Mouse (Mus musculus): ENCODE results near the gene Spry2. TPM values are rescaled to one million over a fixed set of nuclear protein-coding genes. Genes with fewer than 3 reads are reported as not detected.

Spry2 gene
- polyA plus RNA-seq, 1 experiment from 2014 or later, result 43.6 TPM

DNA sequence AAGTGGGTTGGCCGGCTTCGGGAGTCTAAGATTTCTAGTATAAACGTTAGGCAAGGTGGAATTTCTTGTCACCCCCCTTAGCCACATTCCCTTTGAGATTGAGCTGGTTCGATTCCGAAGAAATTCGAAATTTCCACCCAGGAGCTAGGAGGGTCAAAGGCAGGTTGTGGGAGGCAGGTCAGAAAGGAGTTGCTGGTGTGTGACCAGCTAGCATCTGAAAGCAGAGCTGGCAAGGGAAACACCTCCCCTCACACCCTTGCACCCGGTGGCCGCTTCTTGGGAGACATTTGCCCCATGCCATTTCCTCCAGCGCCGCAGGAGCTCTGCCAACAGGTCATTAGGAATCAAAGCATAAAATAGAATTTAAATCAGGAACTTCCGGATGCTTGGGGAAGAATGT is 2.5 kb upstream of the Spry2 start:
- no peak for ATAC-seq (ENCODE audit: insufficient read depth)
- peak overlapping the region; percentile 79 for H3K9ac ChIP-seq
- no peaks in the 10 kb centered on the region for H3K27me3 ChIP-seq (ENCODE audit: insufficient read depth, low read length)
- 0 out of 2 replicates have a peak, but pooled peaks cover 2% of the 10 kb centered on the region for H3K4me1 ChIP-seq (ENCODE audit: insufficient read depth)
- no peak overlapping the region; the same call in 1 of the 2 replicates for H3K27ac ChIP-seq (ENCODE audit: low read depth)
- peak overlapping the region; percentile 98 for H3K4me2 ChIP-seq
- no peaks in the 10 kb centered on the region for H3K9me3 ChIP-seq (ENCODE audit: low read depth, low read length)
- peak overlapping the region; percentile 90 for H3K4me3 ChIP-seq (ENCODE audit: low read depth, low read length)
- WGBS, result 6% methylated on average over 11 of the region's 11 CpGs
- DNase-seq, result peak; percentile 36
- TF ChIP-seq CTCF (IDR thresholded peaks at IDR 0.05; ENCODE audit: low read depth), result no peak
- no peaks in the 10 kb centered on the region for H3K36me3 ChIP-seq (ENCODE audit: insufficient read depth)

DNA sequence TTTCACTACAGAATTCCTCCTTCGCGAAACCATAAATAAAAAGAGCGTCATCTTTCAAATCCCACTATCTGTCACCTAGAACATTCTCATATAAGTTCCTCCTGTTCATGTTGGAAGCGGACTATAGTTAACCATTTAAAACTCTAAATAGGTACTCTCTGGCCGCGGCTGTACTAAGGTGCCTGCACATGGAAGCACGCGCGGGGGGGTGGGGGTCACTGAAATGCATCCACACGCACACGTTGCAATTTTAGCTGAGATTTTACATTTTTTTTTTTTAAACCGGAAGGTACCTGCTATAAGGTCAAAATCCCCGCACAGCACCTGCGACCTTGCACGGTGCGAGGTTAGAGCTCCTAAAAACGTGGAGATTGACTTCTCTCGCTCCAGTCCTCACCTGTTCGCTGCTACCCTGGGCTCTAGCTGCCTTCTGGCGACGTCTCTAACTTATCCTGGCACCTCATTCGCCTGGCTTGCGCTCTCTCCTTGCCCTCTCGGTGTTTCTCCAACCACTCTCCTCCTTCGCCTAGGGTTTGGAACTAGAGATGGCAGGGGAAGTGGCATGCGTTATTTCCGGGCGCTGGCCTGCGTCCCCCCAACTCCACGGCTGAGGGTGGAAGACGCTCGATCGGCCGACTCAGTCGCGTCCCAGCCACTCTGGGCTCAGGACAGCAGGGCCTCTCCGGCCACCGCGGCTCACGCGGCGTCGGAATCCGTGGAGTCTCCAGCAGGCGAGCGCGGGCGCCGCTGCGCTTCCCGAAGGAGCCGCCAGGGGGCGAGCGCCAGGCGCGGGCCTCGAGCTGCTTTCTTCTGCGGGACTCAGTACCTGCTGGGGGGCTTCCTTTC is 1.9 kb upstream of the Spry2 start:
- H3K27ac ChIP-seq (ENCODE audit: low read depth), result peak overlapping the region; percentile 100
- under 1% methylated on average over 58 of the region's 58 CpGs for WGBS
- H3K36me3 ChIP-seq (ENCODE audit: insufficient read depth), result peaks cover 2% of the 10 kb centered on the region; the same call in 1 of the 2 replicates

DNA sequence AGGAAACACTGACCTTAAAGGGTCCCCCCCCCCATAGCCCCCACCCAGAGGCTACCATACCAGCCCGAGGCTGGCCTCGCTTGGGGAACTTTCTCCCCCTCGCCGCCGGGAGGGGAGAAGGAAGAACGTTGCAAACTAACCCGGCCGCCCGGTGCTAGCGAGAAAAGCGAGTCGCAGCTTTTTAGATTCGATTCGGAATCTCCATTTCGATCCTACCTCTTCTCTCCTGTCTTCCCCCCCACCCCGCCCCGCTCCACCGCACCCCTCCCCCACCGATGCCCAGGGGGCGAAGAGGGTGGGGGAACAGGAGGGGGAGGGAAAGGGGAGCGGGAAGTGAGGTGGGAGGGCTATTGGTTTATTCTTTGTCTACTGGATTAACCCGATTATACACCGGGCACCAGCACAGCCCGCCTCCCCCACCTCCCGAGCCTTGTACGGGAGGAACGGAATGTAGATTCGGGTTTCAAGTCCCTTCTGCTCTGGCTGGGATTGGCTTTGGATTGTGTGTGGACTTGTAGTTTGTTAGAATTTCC is 1.0 kb upstream of the Spry2 start:
- WGBS, result 1% methylated on average over 24 of the region's 28 CpGs
- Histone ChIP-seq H3K9me3 (ENCODE audit: low read depth, low read length) (no peaks in the 10 kb centered on the region), H3K36me3 (ENCODE audit: insufficient read depth) (peaks cover 10% of the 10 kb centered on the region), H3K9ac (peak overlapping the region; percentile 79), H3K4me3 (ENCODE audit: low read depth, low read length) (peak overlapping the region; percentile 90), H3K4me2 (peak overlapping the region; percentile 98), H3K27ac (ENCODE audit: low read depth) (peak overlapping the region; percentile 100), H3K27me3 (ENCODE audit: insufficient read depth, low read length) (no peaks in the 10 kb centered on the region), H3K4me1 (ENCODE audit: insufficient read depth) (0 out of 2 replicates have a peak, but pooled peaks cover 5% of the 10 kb centered on the region)
- DNase-seq (peak; percentile 80), ATAC-seq (ENCODE audit: insufficient read depth) (peak; percentile 28)
- TF ChIP-seq CTCF (IDR thresholded peaks at IDR 0.05; ENCODE audit: low read depth), result no peak

More for the DNA sequence above, 1.9 kb upstream of the Spry2 start:
- peak overlapping the region; percentile 90 for H3K4me3 ChIP-seq (ENCODE audit: low read depth, low read length)
- H3K4me1 ChIP-seq (ENCODE audit: insufficient read depth), result 0 out of 2 replicates have a peak, but pooled peaks cover 4% of the 10 kb centered on the region
- peak overlapping the region; percentile 98 for H3K4me2 ChIP-seq
- peak overlapping the region; percentile 79 for H3K9ac ChIP-seq
- peak; percentile 16; the same call in 1 of the 2 replicates for ATAC-seq (ENCODE audit: insufficient read depth)
- peak; percentile 64 for TF ChIP-seq CTCF (IDR thresholded peaks at IDR 0.05; ENCODE audit: low read depth)
- no peaks in the 10 kb centered on the region for H3K27me3 ChIP-seq (ENCODE audit: insufficient read depth, low read length)
- H3K9me3 ChIP-seq (ENCODE audit: low read depth, low read length), result no peaks in the 10 kb centered on the region
- DNase-seq, result peak; percentile 92

- Histone ChIP-seq H3K4me1 (ENCODE audit: insufficient read depth) (0 out of 2 replicates have a peak, but pooled peaks cover 9% of the 10 kb centered on the region), H3K9ac (peak overlapping the region; percentile 98), H3K4me2 (peak overlapping the region; percentile 98), H3K36me3 (ENCODE audit: insufficient read depth) (peaks cover 18% of the 10 kb centered on the region), H3K4me3 (ENCODE audit: low read depth, low read length) (peak overlapping the region; percentile 90), H3K9me3 (ENCODE audit: low read depth, low read length) (no peaks in the 10 kb centered on the region), H3K27me3 (ENCODE audit: insufficient read depth, low read length) (no peaks in the 10 kb centered on the region), H3K27ac (ENCODE audit: low read depth) (peak overlapping the region; percentile 100)
- no peak for ATAC-seq (ENCODE audit: insufficient read depth)
- under 1% methylated on average over 50 of the region's 50 CpGs for WGBS
- TF ChIP-seq CTCF (IDR thresholded peaks at IDR 0.05; ENCODE audit: low read depth), result no peak
- peak; percentile 69 for DNase-seq
Measured at GRCm38 (mm10) chr14:105895961-105896651, 513 bp downstream of the Spry2 start.

- Histone ChIP-seq H3K36me3 (ENCODE audit: insufficient read depth) (peaks cover 20% of the 10 kb centered on the region), H3K27me3 (ENCODE audit: insufficient read depth, low read length) (no peaks in the 10 kb centered on the region), H3K27ac (ENCODE audit: low read depth) (peak overlapping the region; percentile 100), H3K9me3 (ENCODE audit: low read depth, low read length) (no peaks in the 10 kb centered on the region), H3K4me1 (ENCODE audit: insufficient read depth) (peaks cover 16% of the 10 kb centered on the region; the same call in 1 of the 2 replicates), H3K4me3 (ENCODE audit: low read depth, low read length) (peak overlapping the region; percentile 90), H3K9ac (peak overlapping the region; percentile 98), H3K4me2 (peak overlapping the region; percentile 98)
- ATAC-seq (ENCODE audit: insufficient read depth) (no peak), DNase-seq (peak; percentile 75)
- under 1% methylated on average over 36 of the region's 36 CpGs for WGBS
- TF ChIP-seq CTCF (IDR thresholded peaks at IDR 0.05; ENCODE audit: low read depth), result peak; percentile 27; the same call in 1 of the 2 replicates
Measured at GRCm38 (mm10) chr14:105894971-105895873, 1.4 kb downstream of the Spry2 start.

DNA sequence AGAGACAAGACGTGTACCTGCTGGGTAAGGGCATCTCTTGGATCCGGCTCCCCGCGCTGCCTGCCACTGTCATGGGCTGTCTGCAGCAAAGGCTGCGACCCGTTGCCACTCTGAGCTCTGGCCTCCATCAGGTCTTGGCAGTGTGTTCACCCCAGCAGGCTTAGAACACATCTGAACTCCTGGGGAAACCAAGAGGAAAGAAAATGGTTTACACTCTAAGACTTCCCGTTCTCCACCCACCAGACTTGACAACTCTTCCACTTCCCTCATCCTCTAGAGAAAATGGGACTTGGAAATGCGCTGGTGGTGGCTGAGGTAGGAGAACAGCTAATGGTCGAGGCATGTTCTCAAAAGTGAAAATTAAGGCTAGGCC is 3.0 kb downstream of the Spry2 start:
- peaks cover 16% of the 10 kb centered on the region; the same call in 1 of the 2 replicates for H3K4me1 ChIP-seq (ENCODE audit: insufficient read depth)
- DNase-seq, result peak; percentile 27
- 32% methylated on average over 9 of the region's 9 CpGs for WGBS

More for the DNA sequence above, 3.0 kb downstream of the Spry2 start:
- no peaks in the 10 kb centered on the region for H3K9me3 ChIP-seq (ENCODE audit: low read depth, low read length)
- peak overlapping the region; percentile 65 for H3K27ac ChIP-seq (ENCODE audit: low read depth)
- peaks cover 26% of the 10 kb centered on the region for H3K36me3 ChIP-seq (ENCODE audit: insufficient read depth)
- peak overlapping the region; percentile 98 for H3K4me2 ChIP-seq
- TF ChIP-seq CTCF (IDR thresholded peaks at IDR 0.05; ENCODE audit: low read depth), result no peak
- H3K4me3 ChIP-seq (ENCODE audit: low read depth, low read length), result peak overlapping the region; percentile 90
- H3K27me3 ChIP-seq (ENCODE audit: insufficient read depth, low read length), result no peaks in the 10 kb centered on the region
- H3K9ac ChIP-seq, result peak overlapping the region; percentile 98
- no peak for ATAC-seq (ENCODE audit: insufficient read depth)
